In genomic region chr7:84358426-84358825, GRCm38 (mm10) we compare ENCODE assay signal across 22 mouse cellular contexts. TPM values are rescaled to one million over a fixed set of nuclear protein-coding genes. Genes with fewer than 3 reads are reported as not detected.
A peak's percentile ranks its signal among the peaks of the same experiment; 100 is the strongest.
DNase-seq lines count a peak whose midpoint lies in the region; ATAC-seq and TF ChIP-seq lines count a peak whose summit lies in the region.
"Had no signal": no experiment of that assay in that cellular context is flagged by ENCODE, and none has a peak within 500 bp of the region (broad histone marks: within the 10 kb centered on the region; RNA-seq: fewer than 3 reads in every experiment).

No protein-coding gene starts in this region.

- no peaks in the 10 kb centered on the region for H3K4me1 ChIP-seq in kidney, embryonic 14.5 days (ENCODE audit: control insufficient read depth, insufficient read depth, low read length)
- H3K4me1 ChIP-seq in midbrain, postnatal 0 days (ENCODE audit: insufficient read depth, low read length), result no peaks in the 10 kb centered on the region; the same call in 1 of the 2 replicates
- H3K4me1 ChIP-seq: liver, embryonic 13.5 days had no signal

- no peak overlapping the region for H3K4me2 ChIP-seq in kidney, embryonic 14.5 days (replicated peaks; ENCODE audit: low read depth, low read length)
- H3K4me2 ChIP-seq in midbrain, postnatal 0 days (ENCODE audit: low read depth, low read length, poor library complexity, severe bottlenecking), result no peak overlapping the region
- H3K4me2 ChIP-seq: liver, embryonic 13.5 days; lung, embryonic 14.5 days; midbrain, embryonic 11.5 days; neural tube, embryonic 13.5 days had no signal

- H3K36me3 ChIP-seq in kidney, embryonic 14.5 days (ENCODE audit: control insufficient read depth, insufficient read depth, low read length), result 0 out of 2 replicates have a peak, but pooled peaks cover 2% of the 10 kb centered on the region
- H3K36me3 ChIP-seq in midbrain, postnatal 0 days (ENCODE audit: insufficient read depth, low read length), result peaks cover 12% of the 10 kb centered on the region
- H3K36me3 ChIP-seq: liver, embryonic 13.5 days had no signal

- H3K9ac ChIP-seq in kidney, embryonic 14.5 days (ENCODE audit: low read depth, low read length), result no peak overlapping the region
- H3K9ac ChIP-seq in midbrain, postnatal 0 days (replicated peaks; ENCODE audit: low read length, poor library complexity, severe bottlenecking), result no peak overlapping the region
- H3K9ac ChIP-seq: liver, embryonic 13.5 days; lung, embryonic 14.5 days; neural tube, embryonic 13.5 days had no signal

- 65% methylated on average over 1 of the region's 1 CpGs for WGBS in kidney, embryonic 14.5 days
- WGBS in midbrain, postnatal 0 days, result 63% methylated on average over 1 of the region's 1 CpGs

- ATAC-seq in kidney, embryonic 14.5 days (ENCODE audit: low FRiP score, low TSS enrichment), result peak; percentile 71; the same call in 1 of the 2 replicates
- ATAC-seq in midbrain, postnatal 0 days (ENCODE audit: low FRiP score), result no peak
- ATAC-seq: CD4-positive, CD25-positive, alpha-beta regulatory T cell, adult 4 months; forebrain, embryonic 16.5 days; hindbrain, postnatal 0 days; intestine, postnatal 0 days had no signal

- no peak overlapping the region for H3K4me3 ChIP-seq in layer of hippocampus, adult 2 months
- no peak overlapping the region for H3K4me3 ChIP-seq in kidney, embryonic 14.5 days (ENCODE audit: low read length)
- H3K4me3 ChIP-seq in midbrain, postnatal 0 days (ENCODE audit: low read depth, low read length), result no peak overlapping the region
- H3K4me3 ChIP-seq: liver, embryonic 13.5 days; neural tube, embryonic 13.5 days had no signal

- H3K27me3 ChIP-seq in kidney, embryonic 14.5 days (ENCODE audit: control insufficient read depth, insufficient read depth, low read length), result no peaks in the 10 kb centered on the region
- no peaks in the 10 kb centered on the region for H3K27me3 ChIP-seq in midbrain, postnatal 0 days (ENCODE audit: insufficient read depth, low read length)
- H3K27me3 ChIP-seq: liver, embryonic 13.5 days; neural tube, embryonic 13.5 days had no signal

- DNase-seq in cerebellum, adult 11-12 months, result peak; percentile 10
- no peak for DNase-seq in cerebellum, adult 8-10 months
- DNase-seq in layer of hippocampus, adult 2 months (ENCODE audit: low spot score in 2 of 2), result no peak
- DNase-seq in layer of hippocampus, postnatal 25 days (ENCODE audit: extremely low spot score in 1 of 2, low spot score in 1 of 2), result no peak
- DNase-seq in kidney, postnatal 36 days, result peak; percentile 81 to 93
- DNase-seq in neural tube, embryonic 10.5 days (ENCODE audit: extremely low spot score, low spot score), result no peak
- DNase-seq in midbrain, postnatal 0 days (ENCODE audit: low spot score), result no peak
- DNase-seq: adrenal gland, postnatal 36 days; cerebellum, adult 9-11 months; gastrocnemius, postnatal 36 days; heart, postnatal 4 days; liver, embryonic 13.5 days; spleen, adult 18-20 months; thymus, adult 18-20 months had no signal

- H3K27ac ChIP-seq in layer of hippocampus, adult 2 months, result peak overlapping the region; percentile 23; the same call in 1 of the 2 replicates
- peak overlapping the region; percentile 43 for H3K27ac ChIP-seq in kidney, embryonic 14.5 days (ENCODE audit: low read depth, low read length)
- no peak overlapping the region for H3K27ac ChIP-seq in midbrain, postnatal 0 days (ENCODE audit: low read depth, low read length)
- H3K27ac ChIP-seq: hindbrain, postnatal 0 days; liver, embryonic 13.5 days; neural tube, embryonic 13.5 days had no signal

- TF ChIP-seq CTCF in layer of hippocampus, adult 2 months (conservative IDR thresholded peaks at IDR 0.05), result no peak
- TF ChIP-seq CTCF in midbrain, postnatal 0 days (IDR thresholded peaks at IDR 0.05), result no peak

- no peaks in the 10 kb centered on the region for H3K9me3 ChIP-seq in kidney, embryonic 14.5 days (ENCODE audit: control insufficient read depth, low read length)
- no peaks in the 10 kb centered on the region for H3K9me3 ChIP-seq in midbrain, postnatal 0 days (ENCODE audit: low read length)
- H3K9me3 ChIP-seq: liver, embryonic 13.5 days; neural tube, embryonic 13.5 days had no signal

RNA-seq across cellular contexts. Expression of gene Arnt2, which starts 51.5 kb away (rescaled TPM):
- total RNA-seq in layer of hippocampus, adult 2 months (2021), result 100 to 1,000 TPM; 146 to 163 TPM
- total RNA-seq in layer of hippocampus, postnatal 25 days (2021), result 100 to 1,000 TPM; 157 to 163 TPM
- polyA plus RNA-seq in kidney, embryonic 14.5 days (2014; fragmentation: Nextera tagmentation; extraction: Ambion mirVana), result 8.6 and 10.5 TPM in 2 replicates
- total RNA-seq in midbrain, postnatal 0 days (2014; rRNA removed), result 165 and 166 TPM in 2 replicates
- polyA plus RNA-seq in midbrain, postnatal 0 days (2015; fragmentation: Nextera tagmentation; extraction: Ambion mirVana), result 62.9 and 63.1 TPM in 2 replicates

Comparison
In these comparisons a context has a peak if more than half of its experiments do, and no peak if none do; other contexts are left out.
1. DNase-seq: peak in cerebellum, adult 11-12 months (single experiment) and kidney, postnatal 36 days (2 of 2); none in cerebellum, adult 8-10 months (single experiment), layer of hippocampus, adult 2 months (0 of 2), layer of hippocampus, postnatal 25 days (0 of 2), neural tube, embryonic 10.5 days (single experiment) and midbrain, postnatal 0 days (single experiment).